Mouse (Mus musculus): Measurements from ENCODE around the gene Enc1. TPM values are rescaled to one million over a fixed set of nuclear protein-coding genes. Genes with fewer than 3 reads are reported as not detected.

Gene Enc1
- total and polyA plus RNA-seq, 3 experiments, result 3.7 to 7.0 (median 6.4) TPM

DNA sequence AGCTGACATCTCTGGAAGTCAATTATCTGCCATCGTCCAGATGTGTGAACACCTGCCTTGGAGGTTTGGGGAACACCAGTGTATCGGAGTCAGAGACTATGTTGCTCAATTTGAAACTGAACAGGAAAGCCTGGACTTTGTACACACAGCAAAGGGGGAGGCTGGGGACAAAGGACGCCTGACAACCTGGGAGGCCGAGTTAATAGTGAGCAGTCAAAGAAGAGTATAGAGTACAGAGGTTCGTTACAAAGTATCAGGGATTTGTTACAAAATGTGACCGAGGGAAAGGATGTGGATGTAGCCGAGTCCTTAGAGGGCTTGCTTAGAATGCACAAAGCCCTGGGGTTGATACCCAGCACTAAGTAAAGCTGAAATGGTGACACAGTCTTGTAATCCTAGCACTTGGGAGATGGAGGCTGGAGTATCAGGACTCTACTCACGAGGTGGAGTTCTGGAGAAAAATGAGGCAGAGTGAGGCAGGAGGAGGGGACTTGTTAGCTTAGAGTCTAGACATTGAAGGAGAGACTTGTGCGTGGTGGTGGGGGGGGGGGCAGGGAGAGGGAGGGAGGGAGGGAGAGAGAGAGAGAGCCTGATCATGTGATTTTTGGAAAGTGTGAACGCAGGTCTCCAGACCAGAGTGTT, 16.4 kb upstream of the Enc1 start:
- Histone ChIP-seq H3K4me1 (ENCODE audit: control insufficient read depth in 1 of 2, insufficient read depth in 2 of 2) (peaks cover 0 to 3% of the 10 kb centered on the region in 2 experiments; a peak in 1 of 4 replicates), H3K4me3 (replicated peaks in 1 of 3; ENCODE audit: low read depth in 2 of 3, low read length in 2 of 3, poor library complexity in 1 of 3) (no peak overlapping the region), H3K27ac (ENCODE audit: insufficient read depth, low read depth) (no peak overlapping the region), H3K27me3 (replicated peaks) (no peaks in the 10 kb centered on the region), H3K36me3 (replicated peaks in 1 of 2; ENCODE audit: control insufficient read depth in 1 of 2, insufficient read depth in 1 of 2, low read length in 1 of 2) (peaks cover 0 to 25% of the 10 kb centered on the region in 2 experiments), H3K9me3 (replicated peaks; ENCODE audit: low read length) (peaks cover 6% of the 10 kb centered on the region), H3K79me2 (replicated peaks; ENCODE audit: control insufficient read depth, extremely low read depth, insufficient read depth, poor library complexity, severe bottlenecking) (no peaks in the 10 kb centered on the region), H3K9ac (ENCODE audit: insufficient read depth, low read depth) (no peak overlapping the region), H3K4me2 (ENCODE audit: insufficient read depth, low read depth, poor library complexity, severe bottlenecking) (no peak overlapping the region)
- dilution Hi-C loops (cut with MboI; ENCODE audit: extremely low pct_ligation_motif_present, extremely low pct_unique_long_range_greater_than_20kb, low sequenced_read_pairs) (no loop called here), in situ Hi-C loops (cut with MboI; ENCODE audit: low pct_ligation_motif_present, low pct_unique_long_range_greater_than_20kb, low sequenced_read_pairs) (no loop called here)
- no peak for DNase-seq (ENCODE audit: extremely low read depth)
- TF ChIP-seq HCFC1 (IDR thresholded peaks at IDR 0.05; ENCODE audit: low read depth, low read length), result no peak
- TF ChIP-seq ZMIZ1 (IDR thresholded peaks at IDR 0.05; ENCODE audit: low read depth, low read length), result no peak
- no peak for TF ChIP-seq JUND (conservative IDR thresholded peaks at IDR 0.05; ENCODE audit: low read depth, low read length)
- no peak for TF ChIP-seq MAX (IDR thresholded peaks at IDR 0.05; ENCODE audit: low read length)
- TF ChIP-seq KAT2A (IDR thresholded peaks at IDR 0.05; ENCODE audit: insufficient replicate concordance, low read length), result no peak
- TF ChIP-seq NELFE (IDR thresholded peaks at IDR 0.05; ENCODE audit: low read depth, low read length), result no peak
- no peak for TF ChIP-seq CHD1 (IDR thresholded peaks at IDR 0.05; ENCODE audit: low read depth, low read length)
- TF ChIP-seq MYC (IDR thresholded peaks at IDR 0.05; ENCODE audit: low read depth, low read length), result no peak
- no peak for TF ChIP-seq CTCF (conservative IDR thresholded peaks at IDR 0.05 in 1 of 2, IDR thresholded peaks at IDR 0.05 in 1 of 2; ENCODE audit: low read depth in 2 of 2, low read length in 2 of 2)
- no peak for TF ChIP-seq MXI1 (IDR thresholded peaks at IDR 0.05; ENCODE audit: low read depth, low read length)
- TF ChIP-seq TBP (conservative IDR thresholded peaks at IDR 0.05; ENCODE audit: low read depth, low read length), result no peak
- TF ChIP-seq ELF1 (IDR thresholded peaks at IDR 0.05; ENCODE audit: low read depth, low read length), result no peak
- no peak for TF ChIP-seq E2F4 (IDR thresholded peaks at IDR 0.05; ENCODE audit: insufficient replicate concordance, low read depth, low read length)

DNA sequence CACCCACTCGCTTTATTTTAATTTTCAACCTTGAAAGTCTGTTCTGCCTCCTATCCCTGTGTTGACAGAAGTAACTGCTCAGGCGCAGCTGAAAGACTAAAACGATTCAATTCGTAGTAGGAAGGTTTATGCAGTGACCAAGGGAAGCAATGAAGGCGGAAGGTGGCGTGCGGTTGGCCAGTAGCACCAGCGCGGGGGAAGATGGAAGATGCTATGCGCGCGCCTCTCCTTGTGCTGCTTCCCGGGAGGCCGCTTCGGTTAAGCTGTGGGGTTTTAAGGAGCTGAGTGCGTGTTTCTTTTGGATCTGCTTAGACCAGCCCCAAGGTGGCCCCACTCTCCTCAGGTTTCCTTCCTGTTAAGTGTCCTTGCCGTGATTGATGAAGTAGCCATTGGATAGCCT, 15.8 kb upstream of the Enc1 start:
- H3K36me3 ChIP-seq (replicated peaks in 1 of 2; ENCODE audit: control insufficient read depth in 1 of 2, insufficient read depth in 1 of 2, low read length in 1 of 2), result peaks cover 0 to 25% of the 10 kb centered on the region in 2 experiments
- no peak overlapping the region for H3K27ac ChIP-seq (ENCODE audit: insufficient read depth, low read depth)
- H3K9ac ChIP-seq (ENCODE audit: insufficient read depth, low read depth), result no peak overlapping the region
- no peak overlapping the region for H3K4me2 ChIP-seq (ENCODE audit: insufficient read depth, low read depth, poor library complexity, severe bottlenecking)
- H3K27me3 ChIP-seq (replicated peaks), result no peaks in the 10 kb centered on the region
- dilution Hi-C loops (cut with MboI; ENCODE audit: extremely low pct_ligation_motif_present, extremely low pct_unique_long_range_greater_than_20kb, low sequenced_read_pairs), result no loop called here
- H3K4me3 ChIP-seq (replicated peaks in 1 of 3; ENCODE audit: low read depth in 2 of 3, low read length in 2 of 3, poor library complexity in 1 of 3), result no peak overlapping the region
- no peak for DNase-seq (ENCODE audit: extremely low read depth)
- no peaks in the 10 kb centered on the region for H3K4me1 ChIP-seq (ENCODE audit: control insufficient read depth in 1 of 2, insufficient read depth in 2 of 2)
- H3K9me3 ChIP-seq (replicated peaks; ENCODE audit: low read length), result peaks cover 6% of the 10 kb centered on the region
- no peak for TF ChIP-seq POLR2A (IDR thresholded peaks at IDR 0.05; ENCODE audit: low read depth, low read length)
- no peak for TF ChIP-seq RCOR1 (conservative IDR thresholded peaks at IDR 0.05; ENCODE audit: low read depth, low read length)
- TF ChIP-seq MYC (IDR thresholded peaks at IDR 0.05; ENCODE audit: low read depth, low read length), result no peak
- TF ChIP-seq ZC3H11A (IDR thresholded peaks at IDR 0.05; ENCODE audit: low read depth, low read length), result no peak
- TF ChIP-seq SMC3 (IDR thresholded peaks at IDR 0.05; ENCODE audit: low read depth, low read length), result no peak
- no peak for TF ChIP-seq SIN3A (IDR thresholded peaks at IDR 0.05; ENCODE audit: low read length)
- no peak for TF ChIP-seq MAZ (IDR thresholded peaks at IDR 0.05; ENCODE audit: low read depth, low read length)
- TF ChIP-seq HCFC1 (IDR thresholded peaks at IDR 0.05; ENCODE audit: low read depth, low read length), result no peak
- in situ Hi-C loops (cut with MboI; ENCODE audit: low pct_ligation_motif_present, low pct_unique_long_range_greater_than_20kb, low sequenced_read_pairs), result no loop called here
- H3K79me2 ChIP-seq (replicated peaks; ENCODE audit: control insufficient read depth, extremely low read depth, insufficient read depth, poor library complexity, severe bottlenecking), result no peaks in the 10 kb centered on the region

Measured in CH12.LX (cell line).